Mouse (Mus musculus) urinary bladder, postnatal 14 days (tissue): ENCODE data around the gene Tnfaip8l3.

Source experiments
- DNase-seq: peaks from one replicate; pipeline ENCODE4 v3.0.0; 2021; ENCODE audit warnings: low spot score

The Tnfaip8l3 gene

DNA sequence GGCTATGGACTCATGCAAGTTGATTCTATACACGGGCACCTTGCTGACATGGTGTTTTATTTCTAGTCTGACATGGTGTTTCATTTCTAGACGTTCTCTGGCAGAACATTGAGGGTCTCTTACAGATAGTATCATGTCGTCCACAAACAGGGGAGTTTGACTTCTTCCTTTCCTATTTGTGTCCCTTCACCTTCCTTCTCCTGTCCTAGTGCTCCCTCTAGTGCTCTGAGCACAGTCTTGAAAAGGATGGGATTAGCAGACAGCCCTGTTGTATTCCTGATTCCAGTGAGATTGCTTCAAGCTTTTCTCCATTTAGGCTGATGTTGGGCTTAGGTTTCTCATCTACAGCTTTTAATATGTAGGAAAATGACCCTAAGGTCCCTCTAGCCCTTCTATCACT, 81.2 kb downstream of the Tnfaip8l3 start:
- DNase-seq, result peak; percentile 12

DNA sequence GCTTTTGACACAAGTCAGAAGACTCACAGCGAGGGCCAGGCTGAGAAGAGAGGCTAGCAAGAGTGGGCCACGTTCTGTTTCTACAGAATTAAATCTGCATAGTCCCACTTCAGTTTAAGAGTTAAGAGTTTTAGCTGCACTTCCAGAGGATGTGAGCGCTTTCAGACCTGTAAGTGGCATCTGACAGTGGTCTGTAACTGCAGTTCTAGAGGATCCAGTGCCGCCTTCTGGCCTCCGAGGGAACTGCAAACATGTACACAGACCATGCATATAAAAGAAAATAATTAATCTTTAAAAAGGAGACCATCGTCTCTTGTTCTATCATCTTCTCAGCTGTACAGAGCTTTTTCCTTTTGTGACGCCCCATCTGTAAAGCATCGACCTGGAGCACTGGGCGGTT, 83.3 kb downstream of the Tnfaip8l3 start:
- DNase-seq, result peak; percentile 23

- DNase-seq, result peak; percentile 9
Observed at GRCm38 (mm10) chr9:53975122-53975518, 93.1 kb downstream of the Tnfaip8l3 start, which contains the start of gene Elmod1. TSS of gene Elmod1 (minus strand) at chr9:53975301.

DNA sequence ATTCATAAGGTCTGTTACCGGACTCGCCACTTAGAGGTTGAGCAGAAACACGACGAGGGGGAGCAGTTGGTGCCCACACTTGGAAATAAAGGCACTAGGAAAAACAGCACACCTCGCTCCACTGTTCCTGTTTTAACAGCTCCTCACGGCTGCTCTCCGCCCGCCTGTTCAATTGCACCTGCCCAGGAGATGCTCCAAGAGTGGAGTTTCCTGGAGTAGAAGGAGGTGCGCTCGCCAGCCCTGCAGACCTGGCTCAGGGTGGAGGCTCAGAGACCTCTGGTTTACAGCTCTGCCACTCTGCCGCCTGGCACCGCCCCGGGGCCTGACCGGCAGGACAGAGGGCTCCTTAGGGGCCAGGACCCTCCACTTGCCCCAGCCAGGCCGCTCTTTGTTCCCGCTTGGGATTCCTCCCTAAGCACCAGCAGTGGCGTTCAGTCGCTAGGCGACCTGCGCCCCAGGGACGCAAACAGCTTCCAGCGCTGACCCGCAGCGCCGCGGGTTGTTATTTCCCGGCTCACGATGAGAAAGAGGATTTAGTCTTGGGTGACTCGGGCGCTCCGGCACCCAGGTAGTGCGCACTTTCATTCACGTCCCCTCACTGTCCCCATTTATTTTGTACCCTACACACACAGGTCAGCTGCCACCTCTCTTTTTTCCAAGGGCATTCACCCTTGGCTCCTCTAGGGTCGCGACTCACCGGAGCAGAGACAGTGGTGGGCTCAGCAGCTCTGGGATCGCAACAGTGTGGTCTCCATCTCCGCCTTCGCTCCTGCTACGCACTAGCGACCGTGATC, 93.7 kb downstream of the Tnfaip8l3 start:
- DNase-seq, result no peak

- DNase-seq, result no peak
Observed at GRCm38 (mm10) chr9:53973929-53974327, 94.3 kb downstream of the Tnfaip8l3 start.
